Mouse (Mus musculus): Measurements from ENCODE around the gene Gm6614. TPM values are rescaled to one million over a fixed set of nuclear protein-coding genes. Genes with fewer than 3 reads are reported as not detected.

Gm6614 gene
- total and polyA plus RNA-seq, 3 experiments = not detected

GRCm38 (mm10) chr6:142040306-142041175, 29.3 kb upstream of the Gm6614 start:
- Histone ChIP-seq H3K36me3 (ENCODE audit: control insufficient read depth in 1 of 2, insufficient read depth in 2 of 2, low read length in 2 of 2) (no peaks in the 10 kb centered on the region), H3K27ac (ENCODE audit: control insufficient read depth, low read depth, low read length) (no peak overlapping the region), H3K9ac (ENCODE audit: control insufficient read depth, low read depth, low read length, poor library complexity, severe bottlenecking) (no peak overlapping the region), H3K79me2 (ENCODE audit: control insufficient read depth, insufficient read depth, low read length, poor library complexity) (no peaks in the 10 kb centered on the region), H3K27me3 (ENCODE audit: control insufficient read depth in 1 of 2, insufficient read depth in 2 of 2, low read length in 2 of 2) (no peaks in the 10 kb centered on the region), H3K9me3 (replicated peaks; ENCODE audit: insufficient read depth, low read length) (no peaks in the 10 kb centered on the region), H3K4me1 (ENCODE audit: control insufficient read depth in 1 of 2, insufficient read depth in 2 of 2, low read length in 2 of 2) (no peaks in the 10 kb centered on the region), H3K4me3 (ENCODE audit: control insufficient read depth in 1 of 2, insufficient read depth in 1 of 2, low read depth in 2 of 2, low read length in 2 of 2) (no peak overlapping the region)
- peak; percentile 42 for DNase-seq (ENCODE audit: low read depth, low spot score)
- TF ChIP-seq GATA1 (IDR thresholded peaks at IDR 0.05; ENCODE audit: low read depth, low read length) = no peak
- peak; percentile 39 for TF ChIP-seq RAD21 (IDR thresholded peaks at IDR 0.05; ENCODE audit: low read depth, low read length)
- TF ChIP-seq ZC3H11A (IDR thresholded peaks at IDR 0.05; ENCODE audit: low read depth, low read length) = peak; percentile 30
- TF ChIP-seq SMC3 (IDR thresholded peaks at IDR 0.05; ENCODE audit: low read depth, low read length) = peak; percentile 51
- TF ChIP-seq CTCF (IDR thresholded peaks at IDR 0.05 in 2 of 3, conservative IDR thresholded peaks at IDR 0.05 in 1 of 3; ENCODE audit: control insufficient read depth in 1 of 3, insufficient read depth in 1 of 3, low read depth in 2 of 3, low read length in 3 of 3, poor library complexity in 1 of 3, severe bottlenecking in 1 of 3) = peak in 2 of 3 experiments; percentile 55 to 58; a peak in 4 of 6 replicates

- Histone ChIP-seq H3K79me2 (ENCODE audit: control insufficient read depth, insufficient read depth, low read length, poor library complexity) (no peaks in the 10 kb centered on the region), H3K9ac (ENCODE audit: control insufficient read depth, low read depth, low read length, poor library complexity, severe bottlenecking) (no peak overlapping the region), H3K27ac (ENCODE audit: control insufficient read depth, low read depth, low read length) (no peak overlapping the region), H3K4me1 (ENCODE audit: control insufficient read depth in 1 of 2, insufficient read depth in 2 of 2, low read length in 2 of 2) (no peaks in the 10 kb centered on the region), H3K9me3 (replicated peaks; ENCODE audit: insufficient read depth, low read length) (no peaks in the 10 kb centered on the region), H3K27me3 (ENCODE audit: control insufficient read depth in 1 of 2, insufficient read depth in 2 of 2, low read length in 2 of 2) (no peaks in the 10 kb centered on the region), H3K36me3 (ENCODE audit: control insufficient read depth in 1 of 2, insufficient read depth in 2 of 2, low read length in 2 of 2) (no peaks in the 10 kb centered on the region), H3K4me3 (ENCODE audit: control insufficient read depth in 1 of 2, insufficient read depth in 1 of 2, low read depth in 2 of 2, low read length in 2 of 2) (no peak overlapping the region)
- DNase-seq (ENCODE audit: low read depth, low spot score) = no peak
- no peak for TF ChIP-seq MAZ (IDR thresholded peaks at IDR 0.05; ENCODE audit: low read depth, low read length)
- TF ChIP-seq MXI1 (IDR thresholded peaks at IDR 0.05; ENCODE audit: low read depth, low read length) = no peak
- no peak for TF ChIP-seq CHD2 (IDR thresholded peaks at IDR 0.05; ENCODE audit: low read length)
- TF ChIP-seq SMC3 (IDR thresholded peaks at IDR 0.05; ENCODE audit: low read depth, low read length) = no peak
- TF ChIP-seq CTCF (IDR thresholded peaks at IDR 0.05 in 2 of 3, conservative IDR thresholded peaks at IDR 0.05 in 1 of 3; ENCODE audit: control insufficient read depth in 1 of 3, insufficient read depth in 1 of 3, low read depth in 2 of 3, low read length in 3 of 3, poor library complexity in 1 of 3, severe bottlenecking in 1 of 3) = no peak
- no peak for TF ChIP-seq MYC (IDR thresholded peaks at IDR 0.05; ENCODE audit: low read depth, low read length)
- no peak for TF ChIP-seq ZKSCAN1 (IDR thresholded peaks at IDR 0.05; ENCODE audit: low read depth, low read length)
Observed at GRCm38 (mm10) chr6:142035771-142036170, 24.6 kb upstream of the Gm6614 start.

DNA sequence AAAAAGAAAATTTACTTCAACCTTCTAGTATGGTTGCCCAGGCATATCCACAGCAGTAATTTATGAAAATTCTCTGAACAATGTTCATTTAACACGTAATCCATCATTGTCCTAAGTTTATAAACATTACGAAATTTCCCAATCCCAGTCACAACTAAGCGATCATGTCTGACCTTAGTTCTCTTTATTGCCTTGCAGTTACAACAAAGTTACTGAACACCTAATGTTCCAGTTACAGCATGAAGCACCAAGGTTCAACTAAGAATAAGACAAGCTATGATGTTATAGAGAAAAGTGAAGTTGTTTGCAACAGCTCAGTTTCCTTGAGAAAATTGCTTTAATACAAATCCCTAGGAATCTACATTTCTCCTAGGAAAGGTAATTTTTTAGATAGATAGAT, 10.5 kb upstream of the Gm6614 start:
- Histone ChIP-seq H3K79me2 (ENCODE audit: control insufficient read depth, insufficient read depth, low read length, poor library complexity) (no peaks in the 10 kb centered on the region), H3K27me3 (ENCODE audit: control insufficient read depth in 1 of 2, insufficient read depth in 2 of 2, low read length in 2 of 2) (no peaks in the 10 kb centered on the region), H3K9me3 (replicated peaks; ENCODE audit: insufficient read depth, low read length) (no peaks in the 10 kb centered on the region), H3K9ac (ENCODE audit: control insufficient read depth, low read depth, low read length, poor library complexity, severe bottlenecking) (no peak overlapping the region), H3K4me3 (ENCODE audit: control insufficient read depth in 1 of 2, insufficient read depth in 1 of 2, low read depth in 2 of 2, low read length in 2 of 2) (no peak overlapping the region), H3K27ac (ENCODE audit: control insufficient read depth, low read depth, low read length) (no peak overlapping the region), H3K36me3 (ENCODE audit: control insufficient read depth in 1 of 2, insufficient read depth in 2 of 2, low read length in 2 of 2) (no peaks in the 10 kb centered on the region), H3K4me1 (ENCODE audit: control insufficient read depth in 1 of 2, insufficient read depth in 2 of 2, low read length in 2 of 2) (no peaks in the 10 kb centered on the region)
- no peak for DNase-seq (ENCODE audit: low read depth, low spot score)
- TF ChIP-seq USF1 (IDR thresholded peaks at IDR 0.05; ENCODE audit: low read depth, low read length) (no peak), SMC3 (IDR thresholded peaks at IDR 0.05; ENCODE audit: low read depth, low read length) (no peak), MYC (IDR thresholded peaks at IDR 0.05; ENCODE audit: low read depth, low read length) (no peak), UBTF (IDR thresholded peaks at IDR 0.05; ENCODE audit: borderline replicate concordance, insufficient read depth, low read depth, low read length) (no peak), KAT2A (conservative IDR thresholded peaks at IDR 0.05; ENCODE audit: low read depth, low read length) (no peak), MEF2A (IDR thresholded peaks at IDR 0.05; ENCODE audit: extremely low read depth, insufficient replicate concordance, low read depth, low read length, poor library complexity, severe bottlenecking) (no peak), ZNF384 (IDR thresholded peaks at IDR 0.05; ENCODE audit: low read depth, low read length) (no peak), MYB (IDR thresholded peaks at IDR 0.05; ENCODE audit: low read depth, low read length) (no peak), POLR2A (IDR thresholded peaks at IDR 0.05; ENCODE audit: control insufficient read depth in 1 of 2, insufficient read depth in 1 of 2, low read depth in 1 of 2, low read length in 2 of 2, poor library complexity in 1 of 2) (no peak), CHD2 (IDR thresholded peaks at IDR 0.05; ENCODE audit: low read length) (no peak)
